Mouse (Mus musculus) spleen, adult 12 weeks (tissue): Measurements from ENCODE around the gene Bcorl1.

Experiments used
- DNase-seq: peaks from one replicate; pipeline ENCODE4 v3.0.0; 2022; ENCODE audit warnings: low spot score

Bcorl1 gene

DNA sequence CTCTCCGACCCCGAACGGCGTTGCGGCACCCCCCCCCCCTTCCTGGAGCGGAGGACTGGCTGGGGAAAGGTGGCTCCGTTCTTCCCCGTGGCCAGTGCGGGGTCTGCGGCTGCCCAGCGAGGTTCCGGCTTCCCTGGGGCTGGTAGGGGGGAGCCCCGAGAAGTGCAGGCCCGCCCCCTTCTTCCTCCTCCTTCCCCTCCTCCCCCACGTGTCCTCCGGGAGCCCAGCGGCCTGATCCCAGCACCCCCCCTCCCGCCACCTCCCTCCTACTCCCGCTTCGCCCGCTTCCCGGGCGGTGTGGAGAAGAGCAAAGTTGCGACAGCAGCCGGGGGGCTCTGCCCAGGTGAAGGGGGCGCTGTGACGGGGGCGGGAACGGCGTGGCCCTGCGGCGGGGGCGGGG is at the start of gene Bcorl1:
Bcorl1 (plus strand) TSS at position 218 of the 400 bp plus-strand sequence.
- DNase-seq, result no peak

DNA sequence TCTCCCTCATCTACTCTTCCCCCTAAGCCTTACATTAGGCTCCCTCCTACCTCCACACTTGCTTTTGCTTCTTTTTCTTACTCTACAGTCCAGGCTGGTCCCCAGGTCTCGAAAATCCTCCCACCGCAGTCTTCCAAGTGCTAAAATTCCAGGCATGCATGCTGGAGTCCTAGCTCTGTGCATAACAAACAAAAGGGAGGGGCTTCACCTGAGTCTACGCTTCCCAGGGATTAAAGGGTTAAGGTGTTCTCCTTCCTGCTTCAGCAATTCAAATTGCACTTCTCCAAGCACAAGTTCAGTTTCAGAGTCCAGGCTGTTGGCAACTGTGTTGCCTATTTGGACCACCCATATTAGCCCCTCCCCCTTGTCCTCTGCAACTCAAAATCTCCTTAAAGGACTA is 49.7 kb upstream of the Bcorl1 start:
- DNase-seq, result no peak

DNA sequence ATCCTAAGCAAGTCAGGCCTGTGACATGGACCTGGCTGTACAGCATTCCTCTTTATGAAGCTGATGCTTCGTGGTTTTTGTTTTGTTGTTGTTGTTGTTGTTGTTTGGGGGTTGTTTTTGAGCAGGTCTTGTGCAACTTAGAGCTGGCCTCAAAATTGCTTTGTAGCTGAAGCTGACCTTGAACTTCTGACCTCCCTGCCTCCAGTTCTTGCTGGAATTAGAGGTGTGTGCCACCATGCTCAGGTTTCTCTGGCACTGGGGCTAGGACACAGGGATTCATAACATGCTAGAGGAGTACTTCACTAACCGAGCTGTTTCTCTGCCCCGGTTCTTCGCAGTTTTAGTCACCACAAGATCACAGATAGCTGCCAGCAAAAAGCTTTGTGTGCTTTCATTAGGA is 35.8 kb upstream of the Bcorl1 start:
- DNase-seq, result no peak

DNA sequence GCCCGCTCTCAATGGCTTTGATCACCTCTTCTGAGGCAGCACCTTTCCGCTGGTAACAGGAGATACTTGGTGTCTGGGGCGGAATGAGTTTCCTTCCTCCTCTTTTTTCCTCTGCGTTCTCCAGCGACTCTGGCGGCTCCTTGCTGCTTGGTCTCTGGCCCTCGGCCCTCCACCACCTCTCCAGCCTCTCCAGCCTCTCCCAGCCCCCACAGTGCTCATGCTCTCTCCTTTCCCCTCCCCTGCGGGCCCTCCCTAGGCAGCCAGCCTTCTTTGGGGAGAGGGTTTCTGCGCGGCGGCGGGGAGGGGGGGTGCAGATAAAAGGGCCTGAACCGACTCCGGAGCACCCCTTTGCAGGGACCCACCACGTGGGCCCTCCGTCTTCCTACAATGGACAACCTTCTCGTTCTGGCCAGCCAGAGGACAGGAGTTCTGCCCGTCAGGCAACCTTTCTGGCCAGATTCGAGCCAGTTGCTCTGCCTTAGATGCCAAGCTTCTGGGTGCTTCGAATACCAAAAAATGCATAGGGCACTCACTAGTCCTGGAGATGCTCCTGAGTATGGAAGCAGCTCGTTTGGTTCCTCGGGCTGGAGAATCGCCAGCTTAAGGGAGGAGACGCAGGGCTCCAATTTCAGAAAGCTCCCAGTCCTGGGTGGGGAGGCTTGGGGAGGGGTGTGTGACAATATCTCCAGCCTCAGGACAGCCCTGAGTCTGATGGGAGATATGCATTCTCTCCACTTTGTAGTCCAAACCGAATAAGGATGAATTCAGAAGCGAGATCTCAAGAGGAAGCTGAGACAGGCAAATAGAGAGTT is 30.2 kb upstream of the Bcorl1 start:
- DNase-seq, result no peak

DNA sequence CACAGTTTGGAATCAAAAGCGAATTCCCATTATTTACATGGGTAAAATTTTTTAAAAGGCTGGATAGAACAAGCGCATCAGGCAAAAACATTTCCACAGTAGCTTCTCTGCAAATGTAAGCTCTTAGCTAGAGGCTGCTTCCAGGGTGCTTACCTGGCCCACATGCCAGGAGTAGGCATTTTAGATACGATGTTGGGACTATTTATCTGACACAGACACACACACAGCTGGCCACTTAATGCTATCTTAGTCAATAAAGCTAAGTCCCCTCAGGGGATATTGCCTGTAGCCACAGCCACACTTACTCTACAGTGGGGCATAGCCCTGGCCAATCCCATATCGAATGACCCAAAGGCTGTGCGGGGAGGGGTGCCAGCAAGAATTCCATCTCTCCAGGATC is 29.4 kb upstream of the Bcorl1 start:
- peak; percentile 18 for DNase-seq

DNA sequence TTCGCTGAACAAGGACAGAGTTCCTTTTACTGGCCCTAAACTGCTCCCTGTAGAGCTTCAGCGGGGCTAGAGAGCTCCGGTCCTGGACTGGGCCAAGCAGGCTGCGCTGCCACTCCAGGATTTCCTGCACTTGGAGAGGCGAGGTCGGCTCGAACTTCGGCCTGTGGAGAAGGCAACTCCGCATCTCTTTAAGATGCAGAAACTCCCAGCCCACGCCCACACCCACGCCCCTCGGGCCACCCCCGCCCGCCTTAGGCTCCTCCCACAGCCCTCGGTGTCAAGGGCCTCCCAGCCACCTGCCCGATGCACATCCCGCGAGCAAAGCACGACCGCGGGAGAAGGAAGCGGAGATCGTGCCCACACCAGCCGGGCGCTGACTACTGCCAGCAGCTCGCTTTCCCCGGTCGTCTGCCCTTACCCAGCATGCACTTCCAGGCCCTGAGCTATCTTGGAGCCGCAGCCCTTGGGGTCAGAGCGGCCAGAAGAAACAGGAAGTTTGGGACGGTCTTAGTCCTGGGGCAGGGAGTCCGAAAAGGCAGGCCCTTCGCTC is 26.6 kb upstream of the Bcorl1 start:
- DNase-seq, result peak; percentile 86

DNA sequence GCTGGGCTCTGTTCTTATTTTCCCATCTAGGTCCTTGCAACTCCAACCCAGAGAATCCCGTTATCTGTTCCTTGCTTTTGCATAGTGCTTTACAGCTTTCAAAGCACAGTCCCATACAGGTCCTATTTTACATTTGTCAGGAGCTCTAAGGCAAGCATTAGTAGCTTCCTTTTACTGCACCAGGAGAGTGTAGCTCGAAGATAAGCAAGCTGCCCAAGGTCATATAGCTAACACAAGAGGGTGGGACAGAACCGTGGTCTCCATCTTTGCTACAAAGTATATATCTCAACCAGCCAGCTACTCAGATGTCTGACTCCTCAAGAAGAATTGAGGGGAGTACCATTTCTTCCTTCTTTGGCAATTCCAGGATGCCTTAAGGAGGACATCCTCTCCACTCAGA is 23.7 kb upstream of the Bcorl1 start:
- no peak for DNase-seq

DNA sequence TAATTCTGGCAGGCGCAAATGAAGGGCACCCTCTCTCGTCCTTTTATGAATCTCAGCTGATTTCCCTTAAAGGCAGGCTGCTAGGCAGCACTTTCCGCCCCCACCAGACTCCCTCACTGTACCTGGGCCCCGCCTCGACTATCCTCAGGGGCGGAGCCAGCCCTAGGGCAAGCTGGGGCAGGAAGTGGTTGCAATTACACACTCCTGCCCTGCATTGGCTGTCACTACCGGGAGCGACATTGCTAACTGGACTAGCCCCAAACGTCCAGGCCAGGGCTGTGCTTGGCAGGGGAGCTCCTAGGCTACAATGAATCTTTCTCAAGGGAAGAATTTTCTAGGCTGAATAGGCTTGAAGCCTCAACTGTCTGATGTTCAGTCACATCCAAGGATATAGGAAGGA is 23.0 kb upstream of the Bcorl1 start:
- DNase-seq, result peak; percentile 38

DNA sequence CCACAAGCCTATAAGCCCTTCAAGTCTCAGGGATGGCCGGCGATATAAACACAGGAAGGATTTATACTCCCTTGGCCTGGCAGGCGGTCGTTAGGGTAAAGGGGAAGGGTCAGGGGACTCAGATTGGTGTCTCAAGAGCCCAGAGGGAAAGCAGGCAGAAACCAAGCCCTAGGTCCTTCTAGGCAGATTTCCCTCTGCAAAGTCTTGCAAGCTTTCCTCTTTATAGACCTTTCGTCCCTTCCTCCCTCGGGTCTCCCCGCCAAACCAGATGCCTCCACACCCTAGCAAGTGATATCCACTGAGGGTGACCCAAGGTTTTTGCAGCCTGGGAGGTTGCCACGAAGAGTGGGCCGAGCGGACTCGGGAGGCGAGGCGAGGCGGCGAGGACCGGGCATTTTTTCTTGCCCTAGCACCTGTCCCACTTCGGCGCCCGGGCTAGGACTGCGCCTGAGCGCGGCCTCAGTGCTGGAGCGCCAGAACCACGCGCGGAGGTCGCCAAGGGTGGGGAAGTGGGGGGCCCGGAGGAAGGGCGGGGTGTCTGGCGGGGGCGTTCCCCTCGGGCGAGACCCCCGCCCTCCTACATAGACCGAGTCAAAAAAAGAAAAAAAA is 613 bp upstream of the Bcorl1 start:
- DNase-seq, result no peak

DNA sequence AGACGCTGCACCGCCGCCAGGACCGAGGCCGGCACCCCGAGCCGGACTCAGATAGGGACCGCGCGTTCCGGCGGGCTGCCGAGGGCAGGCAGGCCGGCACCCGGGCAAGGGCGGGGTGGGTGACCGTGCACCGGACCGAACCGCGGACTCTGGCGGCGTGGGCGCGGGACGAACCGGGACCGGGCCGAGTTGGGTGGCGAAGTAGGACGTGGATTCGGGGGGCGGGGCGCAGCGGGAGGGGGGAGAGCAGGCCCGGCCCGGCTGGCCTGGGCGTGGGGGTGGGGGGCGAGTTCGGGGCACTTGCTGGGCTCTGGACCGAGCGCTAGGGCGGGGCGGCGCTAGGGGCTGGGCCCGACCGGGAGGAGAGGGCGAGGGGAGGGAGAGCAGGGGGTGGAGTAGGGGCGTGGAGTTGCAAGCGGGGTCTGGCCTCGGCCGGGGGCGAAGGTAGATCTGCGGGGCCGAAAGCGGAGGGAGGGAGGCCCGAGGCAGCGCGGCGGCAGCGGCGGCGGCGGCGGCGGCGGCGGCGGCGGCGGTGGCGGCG is 533 bp downstream of the Bcorl1 start:
- no peak for DNase-seq

DNA sequence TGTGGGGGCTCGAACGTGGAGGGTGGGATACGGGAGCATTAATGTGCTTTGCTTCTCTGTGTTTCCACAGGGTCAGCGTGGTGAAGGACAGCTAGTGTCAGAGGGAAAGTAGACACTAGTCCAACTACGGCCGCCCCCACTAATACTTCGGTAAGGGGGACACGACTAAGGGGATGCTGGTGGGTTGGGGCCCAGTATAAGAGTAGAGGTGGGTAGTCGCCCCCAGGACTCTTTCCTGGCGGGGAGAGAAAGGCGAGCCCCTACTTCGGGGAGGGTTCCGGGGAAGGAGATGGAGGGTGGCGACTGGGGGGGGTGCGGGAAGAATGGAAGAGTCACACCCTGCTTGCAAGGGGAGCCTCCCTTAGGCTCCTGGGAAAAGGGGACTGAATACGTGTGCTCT is 1.6 kb downstream of the Bcorl1 start:
- DNase-seq, result no peak

DNA sequence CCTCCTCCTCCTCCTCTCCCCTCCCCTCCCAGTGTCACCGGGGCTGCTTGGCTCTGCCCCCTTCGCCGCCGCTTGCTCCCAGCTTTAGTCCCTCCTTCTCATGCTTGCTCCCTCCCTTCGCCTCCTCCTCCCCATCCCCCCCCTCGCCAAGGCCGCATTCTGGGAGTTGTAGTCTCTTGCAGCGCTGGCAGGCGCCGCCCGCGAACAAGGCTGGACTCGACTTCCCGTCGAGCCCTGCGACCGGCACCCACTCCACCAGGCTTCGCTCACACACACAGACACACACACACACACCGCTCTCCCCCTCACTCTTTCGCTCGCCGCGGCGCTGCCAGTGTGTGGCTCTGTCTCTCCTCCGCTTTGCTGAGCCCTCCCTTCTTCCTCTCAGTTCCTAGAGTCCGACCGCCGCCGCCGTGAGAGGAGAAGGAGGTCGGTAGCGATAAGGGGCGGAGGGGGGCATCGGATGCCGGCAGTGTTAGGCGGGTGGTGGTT is 2.3 kb downstream of the Bcorl1 start:
- DNase-seq, result peak; percentile 73

DNA sequence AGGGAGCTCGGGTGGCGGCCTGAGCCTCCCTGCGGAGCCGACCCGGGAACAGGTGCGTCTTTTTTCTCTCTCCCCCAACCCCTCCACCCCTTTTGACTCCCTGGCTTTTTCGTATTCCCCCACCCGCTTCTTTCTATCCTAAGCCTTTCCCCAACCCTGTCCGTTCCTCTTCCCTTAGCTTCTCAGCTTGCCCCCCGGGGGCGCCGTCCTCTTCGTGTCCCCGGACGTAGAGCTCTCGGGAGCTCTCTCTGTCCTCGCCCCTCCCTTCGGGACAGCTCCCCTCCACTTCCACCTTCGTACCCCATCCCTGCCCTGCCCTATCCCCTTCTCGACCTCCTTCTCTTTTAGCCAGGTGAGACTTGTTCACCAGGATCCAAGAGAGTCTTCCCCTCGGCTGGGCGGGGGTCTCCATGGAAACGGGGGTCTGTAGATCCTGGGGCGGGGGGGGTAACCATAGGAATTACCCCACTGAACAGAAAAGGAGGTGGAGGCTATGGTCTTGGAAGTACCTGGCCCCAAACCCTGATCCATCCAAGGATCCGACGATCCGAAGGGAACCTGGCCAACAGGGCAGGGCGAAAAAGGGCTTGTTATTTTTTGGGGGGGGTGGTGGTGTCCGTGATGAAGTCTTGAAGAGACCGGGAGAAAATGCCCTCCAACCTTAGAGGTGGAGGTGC is 2.9 kb downstream of the Bcorl1 start:
- DNase-seq, result no peak

DNA sequence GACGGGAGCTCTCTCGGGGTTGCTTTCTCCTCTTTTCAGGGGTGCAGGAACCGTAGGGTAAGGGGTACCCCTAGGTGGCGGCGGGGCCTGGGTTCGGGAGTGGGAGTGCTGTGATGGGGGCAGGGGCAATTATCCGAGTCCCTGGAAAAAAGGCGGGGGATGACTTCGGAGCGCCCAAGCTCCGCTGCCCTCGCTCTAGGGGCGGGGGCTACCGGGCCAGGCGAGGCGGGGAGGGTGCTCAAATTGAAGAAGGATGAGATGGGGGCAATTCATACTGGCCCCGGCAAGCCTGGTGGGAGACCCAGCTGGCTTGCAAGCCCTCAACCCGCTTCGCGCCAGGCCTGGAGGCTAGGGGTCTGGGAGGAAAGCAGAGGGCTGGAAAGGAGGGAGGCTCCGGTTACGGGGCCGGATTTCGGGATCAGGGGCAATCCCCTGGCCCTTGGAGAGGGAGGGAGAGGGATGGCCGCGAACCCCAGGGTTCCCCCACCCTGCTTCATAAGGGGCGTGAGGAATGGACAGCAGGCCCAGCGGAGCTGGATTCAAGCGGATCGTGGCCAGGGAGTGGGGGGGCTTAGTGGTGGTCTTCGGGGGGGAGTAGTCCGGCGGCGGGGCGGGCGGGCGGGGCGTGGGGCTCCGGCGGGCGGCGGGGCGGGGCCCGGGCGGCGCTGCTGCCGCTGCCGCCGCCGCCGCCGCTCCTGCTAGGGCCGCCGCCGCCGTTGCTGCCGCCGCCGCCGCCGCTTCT is 3.7 kb downstream of the Bcorl1 start:
- no peak for DNase-seq

DNA sequence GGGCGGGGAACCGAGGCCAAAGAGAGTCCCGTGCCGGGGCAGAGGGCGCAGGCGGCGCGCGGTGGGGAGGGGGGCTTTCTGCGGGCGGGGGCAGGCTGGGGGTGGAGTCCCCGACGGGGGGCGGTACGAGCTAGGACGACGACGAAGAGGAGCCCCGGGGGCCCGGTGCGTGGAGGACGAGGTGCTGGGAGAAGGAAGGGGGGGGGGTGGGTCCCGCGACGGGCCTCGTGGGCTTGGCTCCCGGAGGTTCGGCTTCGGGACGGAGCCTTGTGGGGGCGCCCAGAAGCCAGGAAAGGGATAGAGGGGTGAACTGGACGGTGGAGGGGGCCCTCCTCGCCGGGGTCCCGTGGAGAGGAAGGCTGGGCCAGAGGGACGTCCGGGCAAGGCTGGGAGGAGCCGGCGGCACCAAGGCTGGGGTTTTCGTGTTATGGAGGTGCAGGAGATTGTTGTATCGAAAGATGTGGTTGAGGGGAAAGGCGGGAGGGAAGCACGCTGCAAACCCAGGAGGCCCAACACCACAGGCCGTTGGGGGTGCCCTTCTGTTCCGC is 4.3 kb downstream of the Bcorl1 start:
- DNase-seq, result no peak

DNA sequence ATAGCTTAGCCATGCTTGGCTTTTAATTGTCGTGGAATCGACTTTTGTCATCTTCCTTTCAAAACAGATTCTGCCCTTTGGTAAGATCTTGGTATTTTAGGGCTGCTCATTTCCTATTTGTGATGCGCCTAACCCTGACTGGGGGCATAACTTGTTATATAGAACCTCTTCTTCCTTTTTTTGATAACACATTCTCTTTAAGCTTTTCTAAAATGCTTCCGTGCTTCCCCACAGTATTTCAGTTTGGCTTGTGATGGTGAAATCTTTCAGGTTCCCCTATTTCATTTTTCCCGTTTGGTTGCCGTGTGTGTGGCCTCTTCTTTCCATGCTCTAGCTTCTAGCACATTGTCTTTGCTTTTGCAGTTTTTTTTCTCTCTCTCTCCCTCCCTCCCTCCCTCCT is 14.2 kb downstream of the Bcorl1 start:
- no peak for DNase-seq

DNA sequence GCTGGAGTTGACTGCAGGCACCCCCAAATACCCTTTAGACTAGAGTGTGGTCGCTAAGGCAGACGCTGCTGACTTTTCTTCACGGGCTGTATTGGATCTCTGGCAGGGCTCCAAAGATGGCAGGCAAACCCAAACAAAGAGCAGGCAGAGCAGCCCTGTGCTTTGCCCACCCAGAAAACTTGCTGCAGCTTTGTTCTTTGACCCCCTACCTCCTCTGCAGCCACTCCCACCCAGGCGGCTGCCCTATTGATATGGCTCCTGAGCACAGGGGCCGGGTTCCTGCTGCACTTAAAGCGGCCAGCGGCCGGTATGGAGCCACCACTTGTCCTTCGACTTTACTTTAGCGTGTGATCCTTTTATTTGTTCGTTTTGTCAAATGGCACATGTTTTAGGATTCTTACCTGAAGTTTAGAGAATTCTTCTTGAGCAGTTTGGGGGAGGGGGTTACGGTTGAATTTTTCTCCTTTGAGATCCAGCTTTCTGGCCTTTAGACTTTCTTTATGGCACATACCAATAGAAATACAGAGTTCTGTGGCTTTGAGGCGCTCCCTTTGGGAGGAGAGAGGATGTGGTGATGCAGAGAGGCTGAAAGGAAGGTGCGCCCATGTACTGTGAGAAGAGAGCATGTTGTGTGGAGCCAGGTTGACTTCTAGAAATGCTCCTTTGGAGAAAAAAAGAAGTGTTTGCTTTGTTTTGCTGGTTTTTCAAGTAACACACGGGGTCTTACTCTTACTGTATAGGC is 24.8 kb downstream of the Bcorl1 start:
- no peak for DNase-seq

DNA sequence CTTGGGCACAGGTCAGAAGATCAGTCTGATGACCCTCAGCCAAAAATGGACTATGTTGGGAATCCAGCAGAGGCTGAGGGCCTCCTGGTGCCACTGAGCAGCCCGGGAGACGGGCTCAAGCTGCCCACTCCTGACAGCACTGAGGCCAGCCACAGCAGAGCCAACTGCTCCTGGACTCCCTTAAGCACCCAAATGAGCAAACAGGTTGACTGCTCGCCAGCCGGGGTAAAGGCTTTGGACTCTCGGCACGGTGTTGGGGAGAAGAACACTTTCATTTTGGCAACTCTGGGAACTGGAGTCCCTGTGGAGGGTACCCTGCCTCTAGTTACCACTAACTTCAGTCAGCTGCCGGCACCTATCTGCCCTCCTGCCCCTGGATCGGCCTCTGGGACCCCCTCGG is 26.7 kb downstream of the Bcorl1 start:
- no peak for DNase-seq

DNA sequence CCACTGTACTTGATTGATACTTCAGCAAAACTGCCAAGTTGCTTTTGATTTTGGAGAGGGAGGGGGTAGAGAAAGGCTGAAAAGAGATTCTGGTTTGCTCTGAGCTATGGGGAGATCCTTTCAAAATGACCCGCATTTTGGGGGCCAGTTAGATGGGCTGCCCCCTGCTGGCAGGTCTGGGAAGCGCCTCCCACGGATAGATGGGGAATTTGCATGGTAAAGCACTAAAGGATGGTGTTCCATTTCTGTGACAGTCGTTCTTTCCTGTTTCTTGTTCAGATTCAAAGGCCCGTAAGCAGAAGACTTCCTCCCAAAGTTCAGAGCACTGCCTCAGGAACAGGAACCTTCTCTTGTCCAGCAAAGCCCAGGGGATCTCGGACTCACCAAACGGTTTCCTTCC is 42.5 kb downstream of the Bcorl1 start:
- peak; percentile 38 for DNase-seq

DNA sequence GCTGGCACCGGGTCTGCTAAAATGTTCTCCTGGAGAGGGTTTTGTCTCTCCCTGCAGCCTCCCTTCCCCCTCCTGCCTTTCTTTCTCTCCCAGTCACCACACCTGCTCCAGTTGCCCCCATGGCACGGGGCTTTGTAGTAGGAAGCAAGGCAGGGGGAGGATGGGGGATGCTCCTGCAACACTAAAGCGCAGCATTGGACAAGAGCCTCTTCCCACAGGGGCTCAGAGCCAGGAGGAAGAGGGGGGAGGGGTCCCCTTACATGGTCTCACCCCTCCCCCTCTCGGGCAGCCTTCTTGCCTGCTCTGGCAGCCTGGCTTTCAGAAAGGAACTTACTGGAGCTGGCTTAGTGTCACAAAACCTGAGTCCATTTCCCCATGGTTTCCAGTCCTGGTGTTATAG is 44.8 kb downstream of the Bcorl1 start:
- DNase-seq, result no peak

DNA sequence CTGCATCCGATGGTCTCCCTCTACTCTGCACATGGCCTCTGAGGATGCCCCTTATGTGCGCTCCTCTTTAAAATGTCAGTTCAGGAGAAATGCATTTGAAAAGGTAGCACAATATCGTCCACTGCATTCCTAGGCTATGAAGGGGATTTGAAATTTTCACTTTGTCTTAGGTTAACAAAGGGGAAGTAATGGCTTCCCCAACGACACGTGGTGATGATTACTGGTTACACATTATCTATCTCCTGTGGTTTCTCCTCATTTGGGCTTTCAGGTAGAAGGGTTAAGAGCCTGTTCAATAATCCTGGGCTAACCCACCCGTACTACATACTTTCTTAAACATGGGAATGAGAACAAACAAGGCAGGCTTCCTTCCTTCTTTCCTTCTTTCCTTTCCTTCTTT is 48.2 kb downstream of the Bcorl1 start:
- no peak for DNase-seq
